Mouse (Mus musculus): ENCODE measurements at regions not wholly inside any gene's neighbourhood (a gene's known extent, or its start where the extent isn't known, plus 50 kb on each side); places are given as distances from the start of the nearest gene placed in this dataset.

- TF ChIP-seq POLR2A (IDR thresholded peaks at IDR 0.05; ENCODE audit: control insufficient read depth, low read depth, low read length) (no peak), CTCF (IDR thresholded peaks at IDR 0.05; ENCODE audit: control insufficient read depth, insufficient read depth, insufficient replicate concordance, low read depth, low read length) (no peak)
Measured at GRCm38 (mm10) chr4:30809798-30810197, 1154.1 kb upstream of the Map3k7 start.
